Mouse (Mus musculus) R1 (cell line): ENCODE results near the gene Ubr4.

Experiments
- DNase-seq: peaks from one replicate; pipeline ENCODE4 v3.0.0-alpha.2; 2018; ENCODE audit warnings: low read depth, low spot score

The Ubr4 gene

DNA sequence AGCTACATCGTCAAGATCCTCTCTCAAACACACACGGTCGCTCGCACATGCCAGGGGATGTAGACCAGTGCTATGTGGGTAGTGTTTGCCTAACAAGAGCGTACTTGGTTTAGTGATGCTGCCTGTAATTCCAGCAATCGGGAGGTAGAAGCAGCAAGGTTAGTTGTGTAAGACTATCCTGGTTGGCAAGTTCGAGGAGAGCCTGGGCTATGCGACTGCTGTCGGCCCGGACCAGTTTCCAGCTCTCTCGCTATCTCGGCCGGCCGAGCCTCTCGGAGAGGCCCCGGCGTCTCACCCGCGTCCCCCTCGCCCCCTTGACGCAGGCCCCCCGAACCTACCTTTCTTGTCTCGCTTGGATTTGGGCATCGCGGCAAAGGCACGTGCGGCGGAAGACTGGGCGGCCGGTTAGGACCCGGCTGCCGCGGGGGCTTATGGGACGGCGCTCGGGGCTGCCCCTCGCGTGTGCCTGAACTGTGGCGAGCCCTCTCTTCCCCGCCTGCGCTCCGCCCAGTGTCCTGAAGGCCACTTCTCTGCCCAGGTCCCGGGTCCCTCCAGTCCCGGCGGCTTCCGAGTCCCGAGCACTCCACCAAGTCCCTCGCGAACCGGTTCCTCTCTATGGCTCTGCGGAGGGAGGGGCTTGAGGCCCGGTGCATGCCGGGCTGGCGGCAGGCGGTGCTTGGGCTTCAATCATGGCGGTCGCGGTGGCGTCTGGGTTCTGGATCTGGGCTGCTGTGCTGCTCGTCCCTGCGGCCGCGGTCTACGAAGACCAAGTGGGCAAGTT is at the start of gene Ubr4, which contains the start of the genes Mrto4 and Emc1:
TSS of gene Ubr4 (plus strand) at position 679 of the 781 bp plus-strand sequence.
TSS of gene Mrto4 (minus strand) at position 646 of the 781 bp plus-strand sequence.
TSS of gene Emc1 (plus strand) at position 657 of the 781 bp plus-strand sequence.
- peak; percentile 84 for DNase-seq

DNA sequence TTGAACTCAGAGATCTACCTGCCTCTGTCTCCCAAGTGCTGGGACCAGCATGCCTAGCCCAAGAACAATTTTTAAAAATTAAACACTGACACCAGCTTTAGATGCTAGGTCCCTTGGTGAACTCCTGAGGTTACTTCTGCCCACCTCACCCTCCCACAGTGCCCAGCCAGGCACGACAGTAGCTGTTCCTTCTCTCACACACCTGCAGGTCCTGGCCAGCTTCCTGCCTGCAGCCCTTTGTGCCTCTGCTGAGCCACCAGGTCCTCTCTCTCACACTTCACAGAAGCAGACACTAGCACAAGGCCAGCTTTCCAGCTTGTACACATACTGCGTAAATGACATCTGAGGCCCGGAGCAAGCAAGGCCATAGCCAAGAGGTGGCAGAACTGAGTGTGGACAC is 46.9 kb upstream of the Ubr4 start:
- no peak for DNase-seq

DNA sequence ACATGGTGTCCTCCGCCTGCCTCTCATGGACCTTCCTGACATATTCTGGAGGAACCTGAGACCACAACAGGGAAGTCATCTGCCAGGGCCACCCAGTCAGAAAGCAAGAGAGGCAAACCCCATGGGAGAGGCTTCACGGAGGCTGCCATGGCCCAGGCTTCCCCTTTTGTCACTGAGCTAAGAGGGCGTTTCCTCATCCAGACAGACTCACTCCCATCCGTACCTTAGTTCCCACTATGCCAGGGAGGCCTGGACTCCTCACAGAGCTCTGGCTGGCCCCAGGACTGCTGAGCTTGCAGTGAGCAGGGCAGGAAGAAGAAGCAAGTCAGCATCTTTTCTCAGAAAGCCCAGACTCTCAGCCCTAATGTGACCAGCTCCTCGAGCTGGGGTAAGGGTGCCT is 44.5 kb upstream of the Ubr4 start:
- DNase-seq, result no peak

DNA sequence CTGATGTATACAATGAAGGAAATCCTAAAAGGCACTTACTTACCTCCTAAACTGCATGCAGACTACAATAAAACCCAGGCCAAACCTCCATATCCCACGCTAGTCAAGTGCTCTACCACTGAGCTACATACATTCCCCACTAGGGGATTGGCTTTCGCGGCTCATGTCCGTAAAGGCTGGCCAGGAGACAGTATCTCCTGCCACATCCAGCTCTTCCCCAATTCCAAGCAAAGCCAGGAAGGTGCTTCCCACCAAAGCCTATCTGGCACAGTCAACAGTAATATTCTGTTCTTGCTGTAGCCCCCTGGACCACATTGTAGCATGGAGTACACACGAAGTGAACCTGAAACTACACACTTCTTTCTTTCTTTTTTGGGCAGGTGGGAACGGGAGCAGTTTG is 42.8 kb upstream of the Ubr4 start:
- DNase-seq, result peak; percentile 76

DNA sequence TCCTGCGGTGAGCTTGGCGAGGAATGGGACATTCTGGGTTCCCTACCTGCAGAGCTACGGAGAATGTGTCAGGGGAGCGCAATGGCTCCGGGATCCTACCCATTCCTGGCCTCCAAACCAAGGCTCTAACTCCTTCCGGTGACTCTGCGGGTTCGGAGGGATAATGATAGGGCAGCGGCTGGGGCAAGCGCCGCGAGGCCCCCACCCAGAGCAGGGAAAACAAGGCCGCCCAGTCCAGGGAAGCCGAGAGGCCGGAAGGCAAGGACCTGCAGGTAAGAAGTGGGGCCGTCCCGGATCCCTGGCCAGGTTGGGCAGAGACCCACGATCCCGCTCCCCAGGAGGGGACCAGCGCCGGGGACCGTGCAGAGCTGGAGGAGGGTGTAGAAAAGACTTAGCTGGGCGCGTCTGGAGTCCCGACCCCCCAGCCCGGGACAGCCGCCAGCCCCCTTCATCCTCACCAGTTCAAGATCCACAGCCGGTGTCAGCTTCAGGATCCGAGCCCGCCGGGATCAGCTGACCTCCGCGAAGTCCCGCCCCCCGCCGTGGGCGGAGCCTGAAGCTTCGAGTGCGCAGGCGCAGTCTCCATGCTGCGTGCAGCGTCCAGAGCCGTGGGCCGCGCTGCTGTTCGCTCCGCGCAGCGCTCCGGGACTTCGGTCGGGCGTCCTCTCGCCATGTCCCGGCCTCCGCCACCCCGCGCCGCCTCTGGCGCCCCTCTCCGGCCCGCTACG is 42.1 kb upstream of the Ubr4 start, which contains the start of the genes Pqlc2 and Akr7a5:
TSS of gene Pqlc2 (minus strand) at position 538 of the 728 bp plus-strand sequence.
TSS of gene Akr7a5 (plus strand) at position 574 of the 728 bp plus-strand sequence.
- DNase-seq, result peak; percentile 92

DNA sequence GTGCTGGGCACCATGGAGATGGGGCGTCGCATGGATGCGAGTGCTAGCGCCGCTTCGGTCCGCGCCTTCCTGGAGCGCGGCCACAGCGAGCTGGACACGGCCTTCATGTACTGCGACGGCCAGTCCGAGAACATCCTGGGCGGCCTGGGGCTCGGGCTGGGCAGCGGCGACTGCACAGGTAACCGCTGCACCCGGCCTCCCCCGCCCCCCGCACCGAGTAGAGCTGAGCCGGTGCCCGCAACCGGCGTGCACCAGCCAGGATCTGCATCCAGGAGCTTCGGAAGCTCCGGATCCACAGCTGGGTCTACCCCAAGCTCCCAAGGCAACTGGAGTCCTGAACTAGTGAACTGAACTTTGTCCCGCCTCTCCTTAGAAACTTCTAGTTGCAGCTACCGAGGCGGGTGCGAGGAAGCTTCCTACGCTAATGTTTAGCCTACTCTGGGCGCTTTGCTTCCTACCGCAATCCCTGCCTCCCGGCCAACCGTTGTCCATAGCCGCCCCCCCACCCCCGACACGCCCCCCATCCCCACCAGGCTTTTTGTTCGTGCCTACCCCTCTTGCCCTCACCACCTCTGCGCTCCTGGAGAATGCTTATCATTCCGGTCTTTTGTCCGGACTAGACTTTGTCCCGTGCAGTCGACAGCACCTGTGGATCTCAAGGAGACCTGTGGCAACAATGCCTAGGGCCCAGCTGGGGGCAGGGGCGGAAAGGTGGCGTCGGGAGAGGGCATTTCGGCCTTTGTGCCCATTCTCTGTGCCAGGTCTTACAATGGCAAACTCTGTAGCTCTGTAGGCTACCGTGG is 41.3 kb upstream of the Ubr4 start:
- DNase-seq, result peak; percentile 68

DNA sequence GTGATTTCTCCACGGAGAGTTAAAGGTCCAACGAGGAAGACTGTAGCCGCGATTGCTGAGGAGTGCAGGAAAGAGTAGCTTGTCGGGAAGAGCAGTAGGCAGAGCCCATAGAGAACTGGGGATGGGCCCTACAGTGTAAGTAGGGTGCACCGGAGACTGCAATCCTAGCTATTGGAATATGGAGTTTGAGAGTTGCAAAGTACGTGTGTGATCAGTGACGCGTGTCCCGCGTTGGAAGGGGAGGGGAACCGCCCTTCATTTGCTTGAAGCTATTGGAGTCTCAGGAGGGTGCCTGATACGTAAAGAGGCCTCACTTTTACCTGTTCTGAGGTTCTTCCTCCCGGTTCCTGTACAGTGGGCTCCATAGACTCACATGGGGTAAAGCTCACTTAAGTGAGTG is 40.7 kb upstream of the Ubr4 start:
- no peak for DNase-seq

DNA sequence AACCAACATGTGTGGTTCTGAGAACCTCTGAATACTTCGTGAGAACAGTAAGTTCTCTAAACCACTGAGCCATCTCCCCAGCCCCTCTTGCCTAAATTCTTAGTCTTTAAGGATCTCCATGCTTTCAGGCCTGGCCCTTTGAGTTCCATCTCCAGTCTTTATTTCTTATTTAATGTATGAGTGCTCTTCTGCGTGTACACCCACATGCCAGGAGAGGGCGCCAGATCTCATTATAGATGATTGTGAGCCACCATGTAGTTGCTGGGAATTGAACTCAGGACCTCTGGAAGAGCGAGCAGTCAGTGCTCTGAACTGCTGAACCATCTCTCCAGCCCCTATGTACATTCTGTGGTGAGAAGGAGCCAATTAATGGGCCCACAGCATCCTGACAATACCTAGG is 39.8 kb upstream of the Ubr4 start:
- peak; percentile 79 for DNase-seq

DNA sequence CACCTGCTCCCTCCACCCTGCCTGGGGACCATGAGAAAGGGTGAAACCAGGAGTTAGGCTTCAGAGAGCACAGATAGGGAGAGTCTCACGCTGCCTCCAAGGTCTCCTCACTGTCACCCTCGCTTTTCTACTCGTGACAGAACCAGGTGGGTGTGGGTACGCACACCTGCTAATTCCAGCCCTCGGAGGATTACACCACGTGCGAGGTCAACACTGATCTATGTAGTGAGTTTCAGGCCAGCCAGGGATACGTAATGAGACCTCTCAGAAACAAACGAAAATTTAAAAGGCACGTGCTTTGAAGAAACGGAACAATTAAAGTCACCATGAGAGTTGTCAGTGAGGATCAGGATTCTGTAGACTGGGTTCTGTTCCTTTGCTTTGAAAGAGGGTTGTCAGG is 34.0 kb upstream of the Ubr4 start:
- no peak for DNase-seq

DNA sequence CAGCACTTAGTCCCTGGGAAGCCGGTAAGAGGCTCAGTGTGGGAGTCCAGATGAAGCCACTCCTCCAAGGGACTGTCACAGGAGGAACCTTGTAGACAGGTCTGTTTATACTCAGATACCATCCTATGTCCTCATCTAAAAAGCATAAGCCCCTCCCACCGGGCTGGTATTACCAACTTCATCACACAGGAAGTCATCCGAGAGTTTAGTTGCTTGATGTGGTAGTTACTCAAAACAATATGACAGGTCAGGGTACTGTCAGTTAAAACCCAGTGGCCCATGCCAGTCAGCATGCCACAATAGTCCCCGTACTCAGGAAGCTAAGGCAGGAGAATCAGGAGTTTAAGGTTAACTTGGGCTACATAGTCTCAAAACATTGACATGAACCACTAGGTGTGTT is 32.7 kb upstream of the Ubr4 start:
- no peak for DNase-seq

DNA sequence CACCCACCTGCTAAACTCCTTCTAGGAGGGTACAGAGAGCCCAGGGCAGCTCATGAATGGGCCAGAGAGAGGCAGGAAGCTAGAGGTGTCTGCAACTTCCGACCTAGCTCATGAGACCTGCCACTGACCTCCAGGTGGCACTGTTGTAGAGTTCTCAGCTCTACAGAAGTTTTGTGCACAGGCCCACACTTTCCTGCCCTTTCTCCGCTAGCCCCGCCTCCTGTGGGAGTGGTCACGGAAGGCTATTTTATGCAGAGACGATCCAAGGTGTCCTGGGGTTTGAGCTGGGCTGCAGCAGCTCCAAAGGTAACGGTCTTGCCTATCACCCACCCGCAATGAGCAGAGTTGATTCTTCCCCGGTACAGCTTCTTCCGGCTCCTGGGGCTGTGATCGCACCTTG is 21.8 kb upstream of the Ubr4 start:
- DNase-seq, result peak; percentile 98

DNA sequence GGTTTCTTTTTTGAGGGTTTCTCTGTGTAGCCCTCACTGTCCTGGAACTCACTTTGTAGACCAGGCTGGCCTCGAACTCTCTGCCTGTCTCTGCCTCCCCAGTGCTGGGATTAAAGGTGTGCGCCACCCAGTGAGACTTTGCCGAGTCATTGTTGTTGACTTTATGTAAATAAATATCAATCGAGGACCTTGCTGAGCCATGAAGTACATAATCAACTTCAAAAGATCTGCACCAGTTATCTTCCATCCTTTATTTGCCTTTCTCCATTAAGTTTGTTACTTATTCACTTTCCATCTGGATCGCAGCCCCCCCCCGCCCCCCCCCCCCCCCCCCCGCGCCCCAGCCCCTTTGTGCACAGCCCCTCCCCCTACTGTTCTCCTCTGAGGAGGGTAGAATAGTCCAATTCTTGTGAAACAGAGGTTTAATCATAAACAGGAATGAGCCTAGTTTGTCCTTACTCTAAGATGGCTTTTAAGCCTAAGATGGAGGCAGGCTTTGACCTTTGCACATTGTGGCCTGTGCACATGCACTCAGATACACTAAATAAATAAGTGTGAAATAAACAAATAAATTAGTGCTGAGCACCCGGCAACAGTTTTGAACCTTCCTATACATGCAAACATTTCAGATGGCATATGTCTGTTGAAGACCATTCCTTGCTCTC is 17.6 kb upstream of the Ubr4 start:
- no peak for DNase-seq

DNA sequence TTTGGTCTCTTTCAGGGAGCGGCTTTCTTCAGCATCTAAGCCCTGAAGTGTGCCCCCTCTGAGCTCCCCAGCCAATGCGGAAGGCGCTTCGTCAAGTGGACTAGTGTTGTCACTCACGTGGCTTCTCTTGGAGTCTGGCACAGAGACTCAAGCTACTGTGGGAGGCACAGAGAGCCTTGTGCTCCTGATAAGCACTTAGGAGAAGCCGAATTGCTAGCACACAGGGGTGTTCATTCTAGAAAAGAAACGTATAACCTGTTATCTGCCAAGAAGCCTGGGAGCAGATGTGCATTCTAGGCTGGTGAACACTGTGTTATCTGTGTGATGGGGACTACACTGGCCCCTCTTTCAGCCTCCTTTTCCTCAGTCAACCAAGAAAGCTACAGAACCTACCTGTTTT is 16.9 kb upstream of the Ubr4 start:
- DNase-seq, result no peak

DNA sequence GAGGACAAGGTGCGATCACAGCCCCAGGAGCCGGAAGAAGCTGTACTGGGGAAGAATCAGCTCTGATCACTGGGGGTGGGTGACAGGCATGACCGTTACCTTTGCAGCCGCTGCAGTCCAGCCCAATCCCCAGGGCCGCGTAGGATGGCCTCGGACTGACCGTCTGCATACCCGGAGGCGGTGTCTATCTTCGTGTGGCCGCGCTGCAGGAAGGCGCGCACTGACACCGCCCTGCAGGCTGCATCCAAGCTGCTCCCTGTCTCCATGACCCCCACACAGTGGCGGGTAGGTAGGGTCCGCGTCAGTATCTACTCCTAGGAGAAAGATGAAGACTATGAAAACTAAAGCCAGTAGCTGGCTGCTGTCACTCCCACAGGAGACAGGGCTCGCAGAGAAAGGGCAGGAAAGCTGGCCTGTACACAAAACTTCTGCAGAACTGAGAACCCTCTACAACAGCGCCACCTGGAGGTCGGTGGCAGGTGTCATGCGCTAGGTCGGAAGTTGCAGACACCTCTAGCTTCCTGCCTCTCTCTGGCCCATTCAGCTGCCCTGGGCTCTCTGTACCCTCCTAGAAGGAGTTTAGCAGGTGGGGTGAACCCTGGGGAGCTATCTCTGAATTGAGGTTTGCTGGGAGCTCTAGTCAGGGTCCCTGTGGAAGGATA is 15.5 kb upstream of the Ubr4 start:
- peak; percentile 92 for DNase-seq

DNA sequence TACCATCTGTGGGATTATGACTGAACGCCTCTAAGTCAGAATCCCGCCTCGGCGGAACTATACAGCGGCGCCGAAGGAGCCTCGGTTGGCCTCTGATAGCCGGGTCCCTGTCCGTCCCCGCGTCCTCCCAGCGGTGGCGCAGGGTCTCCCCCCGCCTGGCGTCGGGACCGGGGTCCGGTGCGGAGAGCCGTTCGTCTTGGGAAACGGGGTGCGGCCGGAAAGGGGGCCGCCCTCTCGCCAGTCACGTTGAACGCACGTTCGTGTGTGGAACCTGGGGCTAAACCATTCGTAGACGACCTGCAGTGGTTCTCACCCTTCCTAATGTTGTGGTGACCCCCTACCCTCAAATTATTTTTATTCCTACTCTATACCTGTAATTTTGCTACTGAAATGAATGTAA is 14.3 kb upstream of the Ubr4 start:
- DNase-seq, result no peak

DNA sequence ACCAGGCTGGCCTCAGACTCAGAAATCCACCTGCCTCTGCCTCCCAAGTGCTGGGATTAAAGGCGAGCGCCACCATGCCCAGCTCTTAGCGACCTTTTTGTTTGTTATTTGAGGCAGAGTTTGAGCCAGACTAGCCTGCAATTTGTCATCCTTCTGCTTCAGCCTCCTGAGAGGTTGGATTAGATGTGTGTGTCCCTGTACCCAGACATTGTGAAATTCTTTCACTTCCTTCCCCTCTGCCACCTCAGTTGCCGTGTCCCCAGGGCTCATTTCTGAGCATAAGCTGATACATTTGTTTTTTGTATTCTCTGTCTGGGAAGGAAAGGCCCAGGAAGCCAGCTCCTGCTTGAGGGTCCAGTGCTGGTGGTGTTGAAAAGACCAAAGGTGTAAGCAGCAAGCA is 11.6 kb upstream of the Ubr4 start:
- no peak for DNase-seq

DNA sequence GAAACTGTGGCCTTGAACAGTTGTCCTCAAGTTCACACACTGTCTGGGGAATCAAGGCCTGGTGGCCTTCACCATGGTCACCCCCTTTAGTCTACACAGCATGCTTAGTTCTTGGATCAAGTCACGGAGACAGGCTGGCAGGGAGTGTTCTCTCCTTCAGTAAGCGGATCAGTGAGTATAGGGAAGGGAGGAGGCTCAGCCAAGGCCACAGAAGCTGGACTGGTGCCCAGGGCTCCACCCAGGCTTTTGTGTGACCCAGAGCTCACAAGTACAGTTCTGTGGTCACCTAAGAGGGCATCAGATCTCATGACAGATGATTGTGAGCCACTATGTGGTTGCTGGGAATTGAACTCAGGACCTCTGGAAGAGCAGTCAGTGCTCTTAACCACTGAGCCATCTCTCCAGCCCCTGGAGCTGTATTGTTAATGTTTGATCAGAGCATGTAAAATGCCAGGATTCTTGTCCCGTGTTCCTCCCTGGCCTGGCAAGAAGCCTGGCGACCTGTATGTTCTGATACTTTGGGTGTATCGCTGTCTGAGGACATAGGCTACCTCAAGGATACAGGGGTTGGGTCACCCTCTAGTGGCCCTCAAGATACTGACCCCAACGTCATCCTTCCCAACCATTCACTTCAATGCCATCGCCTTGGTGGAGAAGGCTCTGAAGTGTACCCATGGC is 10.7 kb upstream of the Ubr4 start:
- no peak for DNase-seq

DNA sequence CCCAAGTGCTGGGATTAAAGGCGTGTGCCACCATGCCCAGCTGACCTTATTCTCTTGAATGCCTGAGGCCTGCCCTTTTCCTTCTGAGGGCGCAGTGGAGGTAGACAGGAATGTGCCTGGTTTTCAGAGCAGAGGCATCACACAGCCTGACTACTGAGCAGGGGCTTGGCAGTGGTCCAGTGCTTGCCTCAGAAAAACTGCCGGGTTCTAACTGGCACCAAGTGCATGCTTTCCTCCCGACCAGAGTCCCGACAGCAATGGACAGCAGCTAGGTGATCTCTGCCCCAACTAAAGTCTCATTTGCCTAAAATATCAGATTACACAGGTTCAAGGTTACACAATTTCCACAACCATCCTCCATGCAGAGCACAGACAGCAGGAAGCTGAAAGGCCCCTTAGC is 8.7 kb upstream of the Ubr4 start:
- no peak for DNase-seq

DNA sequence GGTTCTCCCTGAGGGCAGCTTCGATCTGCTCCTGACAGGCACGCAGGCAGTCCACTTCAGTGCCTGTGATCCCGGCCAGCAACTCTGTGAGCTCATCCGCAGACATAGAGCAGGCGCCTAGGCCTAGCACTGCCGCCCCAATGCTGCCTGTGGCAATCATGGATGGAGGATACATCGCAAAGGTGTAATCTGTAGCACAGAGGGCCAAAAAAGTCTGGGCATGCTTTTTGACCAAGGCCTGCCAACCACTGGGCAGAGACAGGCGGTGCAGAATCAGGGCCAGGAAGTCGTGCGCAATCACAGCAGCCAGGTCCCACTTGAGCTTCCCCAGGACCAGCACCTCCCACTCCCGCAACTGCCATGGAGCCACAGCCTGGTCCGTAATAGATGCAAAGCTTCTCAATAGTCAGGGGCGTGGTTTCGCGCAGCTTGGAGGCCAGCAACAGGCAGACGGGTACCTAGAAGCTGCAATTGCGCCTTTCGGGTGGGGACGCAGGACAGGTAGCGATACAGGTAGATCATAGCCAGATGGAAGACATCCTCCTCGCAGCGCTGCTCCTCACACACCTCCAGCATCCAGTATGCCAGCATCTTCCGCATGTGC is 6.9 kb upstream of the Ubr4 start:
- peak; percentile 84 for DNase-seq

DNA sequence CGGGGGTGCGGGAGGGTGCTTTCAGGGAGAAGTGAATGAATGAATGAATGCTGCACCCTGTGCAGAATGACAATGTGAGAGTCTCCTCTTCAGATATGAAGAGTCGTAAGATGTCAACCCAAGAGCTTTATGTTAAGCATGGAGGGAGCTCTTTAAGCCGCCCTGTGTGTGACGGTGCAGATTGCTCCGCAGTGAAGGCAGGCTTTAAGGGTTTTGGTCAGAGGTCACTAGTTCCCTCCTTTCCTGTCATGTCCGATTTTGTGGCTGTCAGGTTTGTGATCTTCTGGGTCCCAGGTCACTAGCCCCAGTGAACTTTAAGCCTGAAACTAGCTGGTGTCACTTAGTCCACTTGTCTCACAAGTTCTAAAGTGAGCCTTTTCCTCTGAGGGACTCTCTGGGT is 423 bp downstream of the Ubr4 start:
- no peak for DNase-seq
